Mouse (Mus musculus) kidney, postnatal 14 days (tissue): ENCODE measurements at regions not wholly inside any gene's neighbourhood (a gene's known extent, or its start where the extent isn't known, plus 50 kb on each side); places are given as distances from the start of the nearest gene placed in this dataset.
A peak's percentile ranks its signal among the peaks of the same experiment; 100 is the strongest.

Source experiments
- DNase-seq: peaks from one replicate; pipeline ENCODE4 v3.0.0; 2022; ENCODE audit warnings: mixed read lengths

DNA sequence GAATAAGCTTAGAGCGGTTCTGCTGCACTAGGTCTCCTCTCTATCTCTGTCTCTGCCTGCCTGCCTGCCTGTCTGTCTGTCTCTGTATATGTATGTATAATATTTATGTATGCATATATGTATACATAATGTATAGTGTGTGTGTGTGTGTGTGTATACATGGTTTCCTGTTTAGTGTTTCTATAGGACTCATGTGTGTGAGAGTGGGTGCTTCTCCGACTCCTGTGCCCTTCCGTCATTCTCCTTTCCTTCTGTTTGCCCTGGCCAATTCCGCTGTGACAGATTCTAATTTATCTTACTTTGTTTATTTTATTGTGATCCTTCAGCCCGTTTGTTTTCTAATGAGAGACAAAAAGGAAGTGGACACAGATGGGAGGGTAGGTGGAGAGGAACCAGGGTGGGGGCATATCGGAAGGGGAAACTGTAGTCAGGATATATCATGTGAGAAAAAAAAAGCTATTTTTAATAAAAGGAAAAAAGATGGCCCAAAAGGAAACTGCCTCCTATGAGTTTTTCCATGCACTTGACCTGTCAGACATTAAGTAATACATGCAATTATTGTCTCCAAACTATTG, 85.0 kb upstream of the Ednrb start:
- peak; percentile 45 for DNase-seq

DNA sequence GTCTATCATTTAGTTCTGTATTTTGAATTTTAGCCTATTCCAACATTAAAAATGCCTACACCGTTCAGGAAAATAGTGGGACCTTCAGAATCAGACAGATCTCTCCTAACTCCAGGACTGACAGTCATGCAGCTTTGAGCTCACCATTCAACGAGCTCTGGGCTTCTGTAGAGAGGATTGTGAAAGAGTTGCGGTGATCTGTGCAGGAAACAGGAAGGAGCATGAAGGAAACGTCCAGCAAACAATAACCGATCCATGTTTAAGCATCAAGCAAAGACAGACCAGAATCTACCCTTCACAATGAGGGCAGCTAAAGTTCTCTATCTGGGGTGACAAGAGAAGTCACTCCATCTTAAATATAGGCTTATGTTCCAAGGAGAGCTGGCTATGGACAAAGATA, 76.0 kb upstream of the Ednrb start:
- DNase-seq: no peak

DNA sequence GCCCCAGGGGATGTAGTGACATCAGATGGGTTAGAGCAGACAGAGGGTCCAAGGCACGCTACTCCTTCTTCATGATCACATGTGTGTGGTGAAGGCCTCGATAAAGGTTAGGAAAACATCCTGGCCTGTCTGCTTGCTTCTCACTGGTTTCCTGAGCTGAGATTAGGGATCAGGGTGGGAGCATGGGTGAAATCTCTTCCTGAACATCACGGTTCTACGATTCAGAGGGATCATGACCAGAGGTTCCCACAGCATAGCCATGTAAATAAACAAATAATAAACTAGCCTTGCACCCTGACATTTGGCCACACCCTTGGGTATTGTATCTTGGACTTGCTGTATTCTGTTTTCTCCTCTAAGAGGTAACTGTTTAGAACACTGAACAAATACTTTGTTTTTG, 75.2 kb upstream of the Ednrb start:
- no peak for DNase-seq

DNA sequence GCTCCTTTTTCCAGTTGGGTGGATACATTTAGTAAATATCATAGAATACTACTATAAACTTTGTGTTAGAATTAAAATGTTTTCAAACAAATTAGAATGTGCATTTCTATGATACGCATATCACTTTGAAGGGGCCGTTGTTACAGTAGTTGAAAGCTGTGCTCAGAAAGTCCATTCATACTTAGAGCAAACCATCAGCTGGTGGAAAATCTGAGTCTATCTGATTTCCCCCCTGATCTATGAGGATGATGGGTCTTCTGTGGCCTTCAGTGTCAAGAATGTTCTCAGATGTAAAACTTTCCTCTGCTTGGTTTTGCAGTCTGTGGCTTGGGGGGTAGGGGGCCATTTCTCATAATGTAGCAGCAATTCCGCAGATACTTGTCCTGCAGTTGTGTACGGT, 69.3 kb upstream of the Ednrb start:
- DNase-seq: no peak

DNA sequence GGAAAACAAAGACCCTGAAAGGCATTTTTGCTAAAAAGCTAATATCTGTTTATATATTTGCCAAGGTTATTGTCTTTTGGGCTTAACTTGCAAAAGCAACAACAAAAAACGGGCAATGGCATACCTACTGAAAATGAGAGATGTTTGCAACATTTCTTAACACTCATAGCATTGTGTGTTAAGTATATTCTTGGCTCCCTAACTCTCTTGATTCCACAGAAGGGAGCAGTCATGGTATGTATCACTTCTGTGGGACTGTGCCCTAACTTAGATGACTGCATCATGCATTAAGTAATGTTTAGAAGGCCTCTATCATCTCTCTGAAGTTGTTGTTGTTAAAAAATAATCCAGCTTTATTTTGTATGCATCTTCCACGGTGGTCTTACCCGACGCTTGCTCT, 67.5 kb upstream of the Ednrb start:
- DNase-seq: no peak

DNA sequence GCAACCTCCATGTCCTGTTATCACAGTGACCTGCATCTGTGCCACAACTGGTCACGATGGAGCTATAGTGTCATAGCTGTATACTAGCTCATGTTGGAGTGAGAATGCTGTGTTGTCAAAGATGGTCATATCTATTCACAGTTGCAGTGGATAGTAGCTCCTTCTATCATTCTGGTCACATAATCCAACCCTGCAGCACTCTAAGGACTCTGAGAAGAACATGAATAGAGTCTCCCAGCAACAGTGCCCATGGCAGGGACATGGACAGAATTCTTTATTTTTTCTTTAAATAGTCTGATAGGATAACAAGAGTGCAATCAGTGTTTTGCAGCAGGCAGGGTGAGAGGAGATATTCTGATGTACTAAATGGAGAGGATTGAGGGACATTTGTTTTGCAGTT, 67.1 kb upstream of the Ednrb start:
- DNase-seq: no peak

DNA sequence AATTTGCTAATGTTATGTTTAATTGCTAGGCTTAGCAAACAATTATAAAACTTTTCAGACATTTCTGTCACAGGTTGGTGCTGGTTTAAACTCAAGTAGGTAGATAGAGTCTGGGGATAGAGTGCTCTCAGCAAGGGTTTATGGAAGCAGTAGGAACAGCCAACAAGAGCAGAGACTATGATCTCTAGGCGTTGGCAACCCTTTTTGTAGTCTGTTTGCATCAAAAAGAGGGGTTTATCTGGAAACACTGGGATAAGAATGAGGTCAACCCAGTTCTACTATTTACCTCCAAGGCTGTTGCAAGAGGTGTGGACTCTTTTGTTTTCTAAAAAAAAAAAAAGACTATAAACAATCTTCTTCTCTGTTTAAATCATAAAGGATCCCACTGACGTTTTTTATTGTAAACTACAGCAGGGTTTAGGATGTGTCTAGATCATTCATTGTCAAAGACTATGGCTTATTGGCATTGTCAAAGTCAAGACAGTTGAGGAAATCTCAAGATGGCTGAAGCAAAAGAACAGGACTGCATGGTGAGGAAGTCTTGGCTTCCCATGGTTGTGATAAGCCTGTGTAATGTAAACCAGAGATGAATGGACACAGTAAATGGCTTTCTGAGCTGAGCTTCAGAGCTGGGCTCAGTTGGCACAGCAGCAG, 62.3 kb upstream of the Ednrb start:
- DNase-seq: no peak

DNA sequence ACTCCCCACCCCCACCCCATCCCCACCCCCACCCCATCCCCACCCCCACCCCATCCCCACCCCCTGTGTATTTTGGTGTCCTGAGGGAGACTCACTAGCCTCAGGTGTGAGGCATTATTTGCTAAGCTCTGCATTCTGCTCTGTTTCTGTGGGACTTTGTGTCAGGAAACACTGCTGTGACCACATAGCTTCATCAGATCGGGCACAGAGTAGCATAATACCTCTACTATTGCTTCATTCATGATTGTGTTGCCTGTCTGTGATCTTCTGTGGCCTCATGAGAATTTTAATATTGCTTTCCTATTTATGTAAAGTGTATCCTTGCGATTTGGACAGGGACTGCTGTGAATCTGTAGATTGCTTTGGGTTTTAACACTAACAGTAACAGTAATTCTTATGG, 56.6 kb upstream of the Ednrb start:
- no peak for DNase-seq

DNA sequence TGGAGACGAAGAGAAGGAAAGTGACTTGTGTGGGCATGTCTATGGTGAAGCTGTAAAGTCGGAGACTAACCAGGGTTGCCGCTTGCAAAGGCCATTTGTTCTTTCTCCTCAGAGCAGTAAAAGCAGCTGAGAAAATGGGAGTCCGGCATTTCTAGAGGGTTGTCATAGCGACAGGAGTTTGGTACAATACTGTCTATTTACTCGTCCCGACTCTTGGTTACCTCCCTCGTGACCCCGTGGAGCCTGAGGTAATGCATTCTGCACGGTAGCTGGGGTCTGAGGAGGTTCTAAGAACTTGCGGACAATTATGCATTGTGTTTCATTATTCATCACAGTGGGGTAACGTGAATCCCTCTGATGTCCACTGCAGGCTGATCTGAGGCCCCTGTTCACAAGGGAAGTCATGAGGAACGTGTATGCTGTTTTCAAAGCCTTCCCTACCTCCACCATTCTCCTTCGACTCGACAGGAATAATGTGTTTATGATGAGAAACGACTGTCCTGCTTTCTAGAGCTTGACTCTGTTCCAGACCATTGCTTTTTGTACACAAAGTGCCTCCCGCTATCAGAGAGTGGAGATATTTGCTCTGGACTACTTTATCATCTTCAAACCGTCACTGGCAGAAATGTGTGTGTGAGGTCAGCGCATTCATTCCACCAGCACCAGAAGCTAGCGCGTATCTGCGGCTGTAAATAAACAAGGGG, 55.1 kb upstream of the Ednrb start:
- peak; percentile 48 for DNase-seq

DNA sequence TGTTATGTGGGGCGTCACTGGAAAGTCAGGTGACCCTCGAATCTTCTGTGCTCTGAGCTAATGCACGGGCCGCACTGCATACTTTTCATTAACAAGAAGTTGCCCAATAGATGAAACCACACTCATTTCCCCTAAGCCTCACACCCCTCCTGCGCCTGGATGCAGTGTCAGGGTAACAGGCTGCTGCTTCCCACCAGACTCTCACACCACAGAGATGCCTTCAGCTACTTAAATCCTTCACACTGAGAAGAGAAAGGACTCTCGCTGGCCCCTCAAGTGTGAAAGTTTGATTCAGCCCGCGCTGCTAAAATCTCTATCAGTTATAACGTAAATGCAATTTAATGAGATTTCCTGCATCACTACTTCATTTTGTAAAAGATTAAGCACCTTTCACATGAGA, 54.5 kb upstream of the Ednrb start:
- DNase-seq: peak; percentile 8

DNA sequence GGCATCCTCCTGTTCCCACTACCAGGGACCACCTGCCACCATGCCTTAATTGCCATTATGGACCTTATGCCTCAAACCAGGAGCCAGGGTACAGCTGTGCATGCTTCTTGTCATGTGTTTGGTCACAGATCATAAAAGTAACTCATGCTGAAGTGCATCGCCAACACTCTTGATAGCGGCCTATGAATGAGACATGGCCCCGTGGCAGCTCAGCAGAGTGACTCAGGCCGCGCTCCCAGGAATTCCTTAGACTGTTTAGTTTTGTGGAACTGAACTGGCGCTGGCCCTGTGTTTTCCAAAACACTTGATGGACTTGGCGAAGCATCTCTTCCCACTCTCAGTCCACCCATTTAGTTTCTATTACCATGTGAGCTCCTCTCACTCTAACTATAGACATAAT, 51.1 kb upstream of the Ednrb start:
- DNase-seq: no peak
